Mouse (Mus musculus) mesoderm, embryonic 11.5 days (tissue): ENCODE measurements around the gene Gabarap.
"Not testable (repeated sequence)": the region's sequence is repeated elsewhere in the genome, so short reads cannot be mapped to it uniquely, and the experiment has no call there.

Experiments used
- DNase-seq: peaks from one replicate; pipeline ENCODE4 v3.0.0-alpha.2; 2012; ENCODE audit warnings: low read depth, low spot score

The Gabarap gene

DNA sequence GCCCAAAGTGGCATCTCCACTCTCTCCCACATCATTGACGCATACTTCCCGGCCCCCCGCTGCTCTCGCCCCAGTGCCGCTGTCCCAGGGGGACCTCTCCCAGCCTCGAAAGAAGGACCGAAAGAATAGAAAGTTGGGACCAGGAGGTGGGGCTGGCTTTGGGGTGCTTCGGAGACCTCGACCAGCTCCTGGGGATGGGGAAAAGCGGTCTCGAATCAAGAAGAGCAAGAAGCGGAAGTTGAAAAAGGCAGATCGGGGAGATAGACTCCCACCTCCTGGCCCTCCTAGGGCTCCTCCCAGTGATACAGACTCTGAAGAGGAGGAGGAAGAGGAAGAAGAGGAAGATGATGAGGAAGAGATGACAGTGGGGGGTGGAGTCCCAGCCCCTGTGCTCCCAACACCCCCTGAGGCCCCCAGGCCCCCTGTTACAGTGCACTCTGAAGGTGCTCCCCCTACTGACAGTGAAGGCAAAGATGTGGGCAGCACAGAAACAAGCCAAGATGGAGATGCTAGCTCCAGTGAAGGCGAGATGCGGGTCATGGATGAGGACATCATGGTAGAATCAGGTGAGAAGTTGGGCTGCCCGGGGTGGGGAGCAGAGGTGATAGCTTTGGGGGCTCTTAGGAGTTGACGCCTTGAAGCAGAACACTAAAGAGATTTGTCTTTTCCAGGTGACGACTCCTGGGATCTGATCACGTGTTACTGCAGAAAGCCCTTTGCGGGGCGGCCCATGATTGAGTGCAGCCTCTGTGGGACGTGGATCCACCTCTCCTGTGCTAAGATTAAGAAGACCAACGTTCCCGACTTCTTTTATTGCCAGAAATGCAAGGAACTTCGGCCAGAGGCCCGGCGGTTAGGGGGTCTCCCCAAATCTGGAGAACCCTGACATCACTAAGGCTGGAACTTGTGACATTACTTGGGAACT, 7.9 kb downstream of the Gabarap start:
- no peak for DNase-seq

GRCm38 (mm10) chr11:69999666-70000065, 8.7 kb downstream of the Gabarap start:
- no peak for DNase-seq

DNA sequence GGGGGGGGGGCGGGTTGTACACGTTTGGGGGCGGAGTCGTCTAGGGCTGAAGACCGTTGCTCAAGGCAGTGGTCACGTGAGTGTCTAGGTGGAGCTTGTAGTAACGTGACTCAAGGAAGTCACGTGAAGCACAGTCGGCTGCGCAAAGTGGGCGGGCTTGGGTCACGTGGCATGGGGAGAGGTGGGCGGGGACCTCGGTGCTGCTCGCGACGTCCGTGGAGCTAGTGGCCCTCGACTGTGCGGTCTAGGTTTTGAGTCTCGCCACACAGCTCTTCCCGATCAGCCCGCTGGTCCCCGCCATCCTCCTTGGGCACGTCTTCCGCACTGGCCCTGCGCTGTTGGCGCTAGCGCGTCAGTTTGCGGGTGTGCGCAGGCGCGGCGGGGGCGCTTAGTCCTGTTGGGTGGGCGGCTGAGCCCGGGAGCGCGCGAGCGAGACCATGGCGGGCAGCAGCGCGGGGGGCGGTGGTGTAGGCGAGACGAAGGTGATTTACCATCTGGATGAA, 9.5 kb downstream of the Gabarap start, which contains the start of gene Dvl2:
Gene Dvl2 (plus strand): TSS at position 200 of the 503 bp plus-strand sequence.
- DNase-seq, result peak; percentile 96

- DNase-seq, result no peak
Measured at GRCm38 (mm10) chr11:70001159-70001558, 10.2 kb downstream of the Gabarap start.

- peak; percentile 66 for DNase-seq
Measured at GRCm38 (mm10) chr11:70001865-70002264, 10.9 kb downstream of the Gabarap start.

GRCm38 (mm10) chr11:70002471-70002870, 11.5 kb downstream of the Gabarap start:
- no peak for DNase-seq

- no peak for DNase-seq
Measured at GRCm38 (mm10) chr11:70005521-70005920, 14.6 kb downstream of the Gabarap start.

- DNase-seq, result no peak
Measured at GRCm38 (mm10) chr11:70010033-70010432, 19.1 kb downstream of the Gabarap start.

DNA sequence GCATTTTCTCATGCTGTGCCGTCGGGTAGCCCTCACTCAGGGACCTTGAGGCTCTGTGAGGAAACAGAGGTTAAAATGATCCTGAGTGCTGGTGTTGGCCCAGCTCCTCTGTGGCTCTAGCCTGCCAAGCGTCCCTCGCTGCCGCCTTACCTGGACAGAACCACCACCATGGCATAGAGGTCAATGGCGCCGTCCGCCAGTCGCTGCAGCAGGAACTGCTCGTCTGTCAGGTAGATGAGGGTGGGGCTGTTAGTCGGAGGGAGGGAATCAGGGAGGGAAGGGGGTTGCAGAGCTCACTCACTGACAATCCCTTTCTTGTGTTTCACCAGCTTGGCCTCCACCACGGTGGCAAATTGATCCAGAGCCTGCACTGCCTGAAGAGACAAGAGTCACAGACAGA, 19.6 kb downstream of the Gabarap start:
- no peak for DNase-seq

DNA sequence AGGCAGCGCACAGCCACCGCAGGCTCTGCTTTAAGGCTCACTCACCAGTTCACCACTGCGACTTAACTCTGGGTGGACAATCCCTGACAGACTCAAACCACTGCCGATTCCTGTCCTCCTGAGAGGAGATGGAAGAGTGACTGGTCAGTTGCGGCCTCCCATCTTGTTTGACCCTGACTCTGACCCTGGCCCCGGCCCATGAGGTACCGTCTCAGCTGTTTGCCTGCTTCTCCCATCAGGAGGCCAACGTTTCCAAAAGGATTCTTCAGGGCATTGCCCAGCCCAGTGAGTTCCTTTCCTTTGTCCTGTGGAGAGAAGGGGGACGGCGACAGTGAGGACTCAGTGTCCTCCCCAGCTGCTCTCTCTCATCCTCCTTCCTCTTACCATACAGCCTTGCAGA, 20.0 kb downstream of the Gabarap start:
- no peak for DNase-seq

GRCm38 (mm10) chr11:70012931-70013330, 22.0 kb downstream of the Gabarap start:
- no peak for DNase-seq

DNA sequence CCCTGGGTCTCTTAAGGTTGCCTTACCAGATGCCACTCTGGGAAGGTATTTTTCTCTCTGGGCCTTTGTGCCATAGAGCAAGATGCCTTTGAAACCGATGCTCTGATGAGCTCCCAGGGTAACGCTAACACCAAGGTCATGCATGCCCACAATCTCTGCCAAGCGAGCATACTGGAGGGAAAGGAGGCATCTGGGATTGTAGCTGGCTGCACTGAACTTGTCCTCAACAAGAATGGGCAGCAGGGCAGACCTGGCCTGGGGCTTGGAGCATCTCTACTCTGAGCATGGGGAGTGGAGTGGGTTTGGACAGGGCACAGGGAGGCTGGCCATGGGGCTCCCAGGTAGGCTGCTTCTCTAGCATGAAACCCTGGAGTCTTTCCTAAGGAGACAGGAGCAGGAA, 22.5 kb downstream of the Gabarap start:
- DNase-seq, result no peak

GRCm38 (mm10) chr11:70014051-70014450, 23.1 kb downstream of the Gabarap start:
- no peak for DNase-seq

DNA sequence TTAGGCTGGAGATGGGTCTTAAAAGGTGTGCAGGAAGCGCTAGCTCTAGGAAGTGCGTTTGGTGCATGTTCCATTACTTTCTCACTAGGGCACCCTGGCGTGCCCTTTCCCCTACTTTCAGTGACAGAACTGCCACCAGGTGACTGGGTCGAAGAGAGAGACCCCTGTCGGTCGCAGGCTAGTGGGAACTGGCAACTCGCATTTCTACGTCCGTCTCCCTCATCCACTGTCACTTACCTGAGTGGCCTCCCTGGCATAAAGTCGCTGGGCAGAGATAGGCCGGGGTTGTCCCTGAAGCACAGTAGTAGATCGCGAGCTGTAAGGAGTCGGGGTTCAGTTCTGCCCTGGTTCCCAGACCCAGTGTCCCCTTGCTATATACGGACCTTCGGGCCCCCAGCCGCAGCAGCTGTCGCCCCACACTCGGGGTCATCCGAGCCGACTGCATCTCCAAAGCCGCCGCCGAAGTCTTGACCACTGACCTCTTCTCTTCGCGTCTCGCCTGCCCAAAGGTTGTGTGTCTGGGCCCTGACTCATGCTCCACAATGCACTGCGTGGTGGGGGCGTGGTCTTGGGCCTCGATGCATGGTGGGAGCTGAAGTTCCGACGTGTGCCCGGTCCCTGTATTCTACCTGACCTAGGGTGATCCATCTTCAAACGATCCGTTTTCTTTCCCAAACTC, 24.1 kb downstream of the Gabarap start, which contains the start of gene Acadvl:
Gene Acadvl (minus strand): TSS at position 532 of the 679 bp plus-strand sequence.
- peak; percentile 81 for DNase-seq

GRCm38 (mm10) chr11:70015677-70016076, 24.7 kb downstream of the Gabarap start:
- DNase-seq, result no peak

- DNase-seq, result not testable (repeated sequence)
Measured at GRCm38 (mm10) chr11:70016177-70016576, 25.2 kb downstream of the Gabarap start.

DNA sequence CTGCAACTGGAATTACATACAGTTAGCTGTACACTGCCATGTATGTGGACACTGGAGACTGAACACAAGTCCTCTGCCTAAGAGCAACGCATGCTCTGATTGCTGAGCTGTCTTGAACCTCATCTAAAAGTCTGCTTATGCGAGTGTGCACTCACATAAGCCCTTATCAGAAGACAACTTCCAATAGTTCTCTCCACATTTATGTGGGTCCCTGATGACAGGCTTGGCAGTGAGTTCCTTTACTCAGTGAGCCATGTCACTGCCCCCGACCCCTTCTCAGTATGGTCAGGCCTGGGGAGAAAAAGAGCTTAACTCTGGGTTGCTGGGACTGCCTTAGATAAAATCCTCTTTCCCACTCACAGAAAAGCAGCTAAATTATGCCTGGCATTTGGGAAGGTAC, 25.7 kb downstream of the Gabarap start, which contains the start of gene Dlg4:
Gene Dlg4 (plus strand): TSS at position 274 of the 400 bp plus-strand sequence.
- no peak for DNase-seq

GRCm38 (mm10) chr11:70017199-70017767, 26.3 kb downstream of the Gabarap start:
- DNase-seq, result no peak

GRCm38 (mm10) chr11:70018131-70018990, 27.4 kb downstream of the Gabarap start:
- DNase-seq, result peak; percentile 89

- no peak for DNase-seq
Measured at GRCm38 (mm10) chr11:70019495-70020021, 28.6 kb downstream of the Gabarap start.
